Mouse (Mus musculus): ENCODE measurements around the gene Arhgap27. TPM values are rescaled to one million over a fixed set of nuclear protein-coding genes. Genes with fewer than 3 reads are reported as not detected.
"Not testable (repeated sequence)": the region's sequence is repeated elsewhere in the genome, so short reads cannot be mapped to it uniquely, and the experiment has no call there.

The Arhgap27 gene
- total RNA-seq, 2 experiments from 2014 or later: 19.0 to 29.3 TPM

- ATAC-seq (replicated peaks; ENCODE audit: poor library complexity, severe bottlenecking): no peak
Measured at GRCm38 (mm10) chr11:103312655-103313255, 50.7 kb downstream of the Arhgap27 start.

GRCm38 (mm10) chr11:103311960-103312611, 51.4 kb downstream of the Arhgap27 start:
- ATAC-seq (replicated peaks; ENCODE audit: poor library complexity, severe bottlenecking): peak; percentile 73

DNA sequence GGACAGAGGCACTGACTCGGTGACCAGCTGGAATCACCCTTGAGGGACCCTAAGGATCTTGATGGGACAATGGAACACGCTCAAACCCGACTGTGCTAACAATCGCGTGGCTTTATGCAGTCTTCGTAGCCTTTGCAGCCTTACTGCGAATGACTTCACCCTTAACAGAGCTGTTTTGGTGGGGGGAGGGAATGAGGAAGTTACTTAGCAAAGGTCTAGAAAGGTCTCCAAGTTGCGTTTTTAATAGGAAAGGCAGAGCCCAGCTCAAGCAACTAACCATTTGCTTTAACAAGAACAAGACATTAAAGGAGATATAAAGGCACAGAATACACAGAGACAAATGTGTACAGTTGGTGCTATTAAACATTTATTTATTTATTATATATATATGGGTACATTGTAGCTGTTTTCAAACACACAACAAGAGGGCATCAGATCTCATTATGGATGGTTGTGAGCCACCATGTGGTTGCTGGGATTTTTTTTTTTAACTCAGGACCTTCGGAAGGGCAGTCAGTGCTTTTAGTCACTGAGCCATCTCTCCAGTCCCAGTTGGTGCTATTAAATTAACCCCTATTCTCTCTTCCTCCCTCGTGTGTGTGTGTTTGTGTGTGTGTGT, 53.4 kb downstream of the Arhgap27 start:
- ATAC-seq (replicated peaks; ENCODE audit: poor library complexity, severe bottlenecking): peak; percentile 67

DNA sequence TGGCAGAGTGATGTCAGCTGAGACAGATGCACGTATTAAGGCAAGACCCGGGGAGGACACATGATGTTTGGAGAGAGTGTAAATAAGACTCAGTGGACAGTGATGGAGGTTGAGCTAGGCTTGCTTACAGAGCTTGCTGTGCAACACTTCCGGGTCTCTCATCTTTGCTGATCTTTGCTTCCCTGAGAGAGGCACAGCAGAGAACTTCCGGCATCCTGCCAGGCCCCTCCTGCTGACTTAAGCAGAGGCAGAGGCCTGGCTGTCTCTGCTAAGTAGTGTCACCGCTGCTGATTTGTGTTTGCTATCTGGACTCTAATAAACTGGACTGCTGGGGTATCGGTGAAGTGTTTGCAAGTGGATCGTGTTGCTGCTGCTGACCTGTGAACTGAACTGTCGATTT, 55.6 kb downstream of the Arhgap27 start:
- ATAC-seq (replicated peaks; ENCODE audit: poor library complexity, severe bottlenecking): no peak

- ATAC-seq (replicated peaks; ENCODE audit: poor library complexity, severe bottlenecking): peak; percentile 78
Measured at GRCm38 (mm10) chr11:103304525-103304924, 59.0 kb downstream of the Arhgap27 start.

GRCm38 (mm10) chr11:103294772-103295171, 68.7 kb downstream of the Arhgap27 start:
- ATAC-seq (replicated peaks; ENCODE audit: poor library complexity, severe bottlenecking): peak; percentile 68

- ATAC-seq (replicated peaks; ENCODE audit: poor library complexity, severe bottlenecking): no peak
Measured at GRCm38 (mm10) chr11:103294066-103294465, 69.4 kb downstream of the Arhgap27 start.

DNA sequence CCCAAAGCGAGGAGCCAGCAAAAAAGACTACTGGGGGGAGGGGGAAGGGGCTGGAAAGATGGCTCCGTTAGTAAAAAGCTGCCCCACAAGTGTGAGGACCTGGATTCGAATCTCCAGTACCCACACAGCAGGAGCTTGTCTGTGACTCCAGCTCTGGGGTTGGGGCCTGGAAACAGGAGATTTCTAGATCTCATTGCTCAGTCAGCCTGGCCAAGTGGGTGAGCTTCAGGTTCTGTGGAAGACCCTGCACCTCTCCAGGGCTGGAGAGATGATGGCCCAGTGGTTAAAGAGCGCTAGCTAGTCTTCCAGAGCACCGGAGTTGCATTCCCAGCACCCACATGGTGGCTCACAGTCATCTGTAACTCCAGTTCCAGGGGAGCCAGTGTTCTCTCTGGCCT, 70.6 kb downstream of the Arhgap27 start:
- ATAC-seq (replicated peaks; ENCODE audit: poor library complexity, severe bottlenecking): no peak

GRCm38 (mm10) chr11:103292152-103292889, 71.2 kb downstream of the Arhgap27 start:
- peak; percentile 63 for ATAC-seq (replicated peaks; ENCODE audit: poor library complexity, severe bottlenecking)

DNA sequence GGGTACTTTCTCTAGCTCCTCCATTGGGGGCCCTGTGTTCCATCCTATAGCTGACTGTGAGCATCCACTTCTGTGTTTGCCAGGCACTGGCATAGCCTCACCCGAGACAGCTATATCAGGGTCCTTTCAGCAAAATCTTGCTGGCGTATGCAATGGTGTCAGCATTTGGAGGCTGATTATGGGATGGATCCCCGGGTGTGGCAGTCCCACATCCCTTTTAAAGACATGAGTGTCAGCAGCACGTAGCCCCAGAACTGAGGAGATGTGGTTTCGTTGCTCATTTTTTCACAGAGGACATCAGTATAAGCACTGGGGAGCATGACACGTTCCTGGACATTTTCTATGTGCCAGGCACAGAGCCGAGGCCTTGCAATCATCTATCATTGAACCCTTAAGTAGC, 72.7 kb downstream of the Arhgap27 start:
- ATAC-seq (replicated peaks; ENCODE audit: poor library complexity, severe bottlenecking): not testable (repeated sequence)

DNA sequence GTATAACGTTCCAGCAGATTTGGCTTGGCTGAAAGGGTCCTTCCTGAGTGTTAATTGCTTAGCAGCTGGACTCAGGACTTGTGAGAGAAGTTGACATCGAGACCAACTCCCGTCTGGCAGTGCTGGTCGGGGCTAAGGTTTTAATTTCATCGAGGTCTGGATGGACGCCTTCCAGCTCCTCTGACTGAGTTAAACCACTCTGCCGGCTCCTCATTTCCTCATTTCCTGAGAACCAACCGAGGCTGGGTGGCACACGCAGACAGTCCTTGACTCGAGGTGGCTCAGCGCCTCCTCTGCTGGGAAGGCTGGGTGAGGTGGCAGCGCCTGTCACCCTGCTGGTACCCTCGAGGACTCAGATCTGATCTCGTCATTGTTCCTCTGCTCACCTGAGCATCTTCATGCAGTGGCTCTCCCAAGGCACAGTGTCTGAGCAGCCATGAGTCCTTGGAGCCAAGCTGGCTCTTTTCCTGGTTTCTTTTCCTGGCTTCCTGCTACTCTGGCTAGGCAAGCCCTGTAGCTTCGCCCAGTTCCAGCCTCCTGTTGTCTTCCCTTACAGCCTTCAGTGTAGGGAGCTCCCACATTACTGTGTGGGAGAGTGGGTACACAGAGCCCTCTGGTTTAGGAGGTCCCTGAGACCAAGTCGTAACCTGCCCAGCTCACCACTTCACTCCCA, 75.1 kb downstream of the Arhgap27 start:
- peak; percentile 84 for ATAC-seq (replicated peaks; ENCODE audit: poor library complexity, severe bottlenecking)

DNA sequence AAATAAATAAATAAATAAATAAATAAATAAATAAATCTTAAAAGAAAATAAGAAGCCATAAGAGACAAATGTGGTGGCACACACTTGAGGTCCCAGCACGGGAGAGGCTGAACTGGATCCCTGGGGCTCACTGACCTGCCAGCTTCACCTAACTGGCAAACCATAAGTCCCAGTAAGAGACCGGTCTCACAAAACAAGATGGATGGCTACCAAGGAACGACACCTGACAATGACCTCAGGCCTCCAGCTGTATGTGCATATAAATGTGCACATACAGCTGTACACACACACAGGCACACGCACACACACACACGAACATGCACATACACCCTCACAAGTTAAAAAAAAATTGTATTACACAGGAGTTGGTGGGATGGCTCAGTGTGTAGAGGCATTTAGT, 76.6 kb downstream of the Arhgap27 start:
- no peak for ATAC-seq (replicated peaks; ENCODE audit: poor library complexity, severe bottlenecking)

DNA sequence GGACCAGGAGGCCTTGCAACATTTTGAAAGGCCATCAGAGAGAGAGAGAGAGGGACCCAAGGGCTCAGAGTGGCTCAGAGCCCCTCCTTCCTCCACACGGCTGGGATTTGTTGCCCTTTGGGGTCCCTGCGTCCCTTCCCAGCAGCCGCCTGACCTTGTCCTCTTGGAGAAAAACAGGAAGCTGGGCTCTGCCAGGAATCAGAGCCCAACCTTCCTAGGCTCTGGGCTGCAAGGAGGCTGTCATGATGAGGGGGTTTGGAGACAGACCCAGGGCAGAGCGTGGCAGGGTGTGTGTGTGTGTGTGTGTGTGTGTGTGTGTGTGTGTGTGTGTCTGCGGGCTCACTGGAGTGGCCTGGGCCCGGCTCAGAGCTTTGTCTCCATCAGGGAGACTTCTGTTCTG, 77.5 kb downstream of the Arhgap27 start:
- no peak for ATAC-seq (replicated peaks; ENCODE audit: poor library complexity, severe bottlenecking)

- no peak for ATAC-seq (replicated peaks; ENCODE audit: poor library complexity, severe bottlenecking)
Measured at GRCm38 (mm10) chr11:103285276-103285675, 78.2 kb downstream of the Arhgap27 start.

- ATAC-seq (replicated peaks; ENCODE audit: poor library complexity, severe bottlenecking): peak; percentile 95
Measured at GRCm38 (mm10) chr11:103281784-103282183, 81.7 kb downstream of the Arhgap27 start.

Other genes with a start within 250 kb of the Arhgap27 start
- gene Hexim1, start 247.5 kb downstream of the Arhgap27 start, total RNA-seq (2014; fragmentation: Nextera tagmentation): 9.7 and 13.5 TPM in 2 replicates
- gene Hexim1, start 247.5 kb downstream of the Arhgap27 start, total RNA-seq (2017): 28.7 and 31.0 TPM in 2 replicates
- 2.6 and 6.4 TPM in 2 replicates for gene Hexim2, start 231.3 kb downstream of the Arhgap27 start, total RNA-seq (2014; fragmentation: Nextera tagmentation)
- 1.3 and 3.4 TPM in 2 replicates for gene Hexim2, start 231.3 kb downstream of the Arhgap27 start, total RNA-seq (2017)
- 58.4 and 94.0 TPM in 2 replicates for gene Fmnl1, start 192.6 kb downstream of the Arhgap27 start, total RNA-seq (2014; fragmentation: Nextera tagmentation)
- 21.3 and 31.0 TPM in 2 replicates for gene Fmnl1, start 192.6 kb downstream of the Arhgap27 start, total RNA-seq (2017)
- gene 1700023F06Rik, start 155.1 kb downstream of the Arhgap27 start, total RNA-seq (2014; fragmentation: Nextera tagmentation): not detected in 2 replicates
- not detected in 2 replicates for gene 1700023F06Rik, start 155.1 kb downstream of the Arhgap27 start, total RNA-seq (2017)
- 1.4 TPM in 1 of 2 replicates, not detected in the other for gene Spata32, start 145.3 kb downstream of the Arhgap27 start, total RNA-seq (2014; fragmentation: Nextera tagmentation)
- gene Spata32, start 145.3 kb downstream of the Arhgap27 start, total RNA-seq (2017): not detected in 2 replicates
- gene Map3k14, start 96.2 kb downstream of the Arhgap27 start, total RNA-seq (2014; fragmentation: Nextera tagmentation): 10.9 and 16.7 TPM in 2 replicates
- gene Map3k14, start 96.2 kb downstream of the Arhgap27 start, total RNA-seq (2017): 5.2 and 9.6 TPM in 2 replicates
- gene Plekhm1, start 49.0 kb upstream of the Arhgap27 start, total RNA-seq (2014; fragmentation: Nextera tagmentation): 8.6 and 13.2 TPM in 2 replicates
- 3.9 and 4.8 TPM in 2 replicates for gene Plekhm1, start 49.0 kb upstream of the Arhgap27 start, total RNA-seq (2017)
- not detected in 2 replicates for gene Lrrc37a, start 140.9 kb upstream of the Arhgap27 start, total RNA-seq (2014; fragmentation: Nextera tagmentation)
- not detected in 2 replicates for gene Lrrc37a, start 140.9 kb upstream of the Arhgap27 start, total RNA-seq (2017)